Mouse (Mus musculus) heart, postnatal 10 days (tissue): ENCODE data around the gene Pitpnm2. TPM values are rescaled to one million over a fixed set of nuclear protein-coding genes. Genes with fewer than 3 reads are reported as not detected.

Experiments
- DNase-seq, 2 experiments: peaks; one replicate each; pipeline ENCODE4 v3.0.0; 2021
- intact Hi-C: fragments of 180-260 bp; cut with DNase I; formaldehyde crosslinking; loops from one replicate; pipeline ENCODE4 v1.15.1; 2025
- total RNA-seq, 2 experiments: library from RNA; stranded (reverse); gene quantifications; 2 replicates each; pipeline ENCODE4 v1.2.3; 2021

The Pitpnm2 gene
- total RNA-seq, 2 experiments from 2014 or later, result 54.2 to 58.3 TPM

GRCm38 (mm10) chr5:124103552-124103951, 146.0 kb downstream of the Pitpnm2 start:
- DNase-seq, result no peak
- intact Hi-C loops, result no loop called here

DNA sequence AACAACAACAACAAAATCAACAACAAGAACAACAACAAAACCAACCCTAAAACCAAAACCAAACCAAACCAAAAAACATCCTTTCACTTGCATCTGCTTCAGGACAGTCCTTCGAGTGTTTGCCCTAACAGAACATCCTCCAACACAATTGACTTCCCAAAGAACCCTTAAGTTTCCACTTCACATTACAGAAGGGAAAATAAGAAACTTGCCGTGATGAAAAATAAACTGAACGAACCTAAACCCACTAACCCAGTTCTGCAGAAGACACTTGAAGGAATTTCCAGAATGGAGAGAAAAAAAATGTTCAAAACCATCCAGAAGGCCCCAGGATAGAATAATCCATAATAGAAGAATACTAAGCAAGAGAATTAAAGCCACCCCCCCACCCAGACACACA, 146.5 kb downstream of the Pitpnm2 start:
- intact Hi-C loops, result no loop called here
- DNase-seq, result no peak

DNA sequence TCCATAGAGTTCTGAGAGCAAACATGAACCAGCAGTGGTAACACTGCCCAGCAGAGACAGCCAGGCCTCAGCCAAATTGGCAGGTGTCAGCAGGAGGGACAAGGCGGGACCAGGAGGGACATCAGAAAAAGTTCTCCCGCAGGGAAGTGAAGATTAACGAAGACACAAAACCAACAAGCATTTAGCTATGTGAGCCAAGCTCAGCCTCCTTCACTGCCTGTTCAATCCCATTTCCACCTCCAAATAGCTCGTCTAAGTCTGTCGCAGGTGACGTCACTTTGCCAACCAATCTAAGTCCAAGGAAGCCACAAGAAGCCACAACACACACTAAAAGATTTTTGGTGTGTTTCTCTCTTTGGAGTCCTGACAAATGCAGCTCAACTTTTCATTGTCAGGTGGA, 147.2 kb downstream of the Pitpnm2 start:
- intact Hi-C loops, result no loop called here
- no peak for DNase-seq

DNA sequence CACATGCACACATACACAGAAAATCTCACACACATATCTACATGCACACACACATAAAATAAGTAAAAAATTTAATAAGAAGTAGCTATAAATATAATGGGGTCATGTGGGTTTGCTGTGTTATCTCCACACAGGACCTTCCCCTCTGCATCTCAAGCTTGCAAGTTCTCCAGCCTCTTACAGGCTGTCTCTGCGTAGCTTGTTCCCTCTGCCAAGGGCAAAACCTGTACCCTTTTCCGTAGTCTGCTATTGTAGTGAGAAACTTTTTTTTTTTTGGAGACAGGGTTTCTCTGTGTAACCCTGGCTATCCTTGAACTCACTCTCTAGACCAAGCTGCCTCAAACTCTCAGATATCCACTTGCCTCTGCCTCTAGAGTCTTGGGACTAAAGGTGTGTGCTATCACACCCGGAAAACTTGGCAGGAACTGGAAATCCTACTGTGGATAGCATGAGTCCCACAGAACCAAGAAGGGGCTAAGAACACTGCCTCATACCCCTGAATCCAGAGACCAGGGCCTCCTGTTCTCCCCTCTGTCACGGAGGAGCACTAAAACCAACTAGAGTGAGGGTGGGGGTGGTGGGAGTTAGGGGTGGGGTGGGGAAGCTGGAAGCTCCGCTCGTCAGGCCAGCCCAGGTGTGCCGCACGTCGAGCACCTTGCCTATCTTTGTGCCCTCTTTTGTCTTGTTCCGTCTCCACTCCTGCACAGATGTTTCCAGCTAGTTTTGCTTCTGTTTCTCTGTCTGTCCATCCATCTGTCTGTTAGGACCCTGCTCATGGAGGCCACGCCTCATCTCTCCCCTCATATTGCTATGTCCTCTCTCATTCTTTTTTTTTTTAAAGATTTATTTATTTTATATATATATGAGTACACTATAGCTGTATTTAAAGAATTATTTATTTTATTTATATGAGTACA, 149.2 kb downstream of the Pitpnm2 start:
- no peak for DNase-seq
- intact Hi-C loops, result no loop called here

DNA sequence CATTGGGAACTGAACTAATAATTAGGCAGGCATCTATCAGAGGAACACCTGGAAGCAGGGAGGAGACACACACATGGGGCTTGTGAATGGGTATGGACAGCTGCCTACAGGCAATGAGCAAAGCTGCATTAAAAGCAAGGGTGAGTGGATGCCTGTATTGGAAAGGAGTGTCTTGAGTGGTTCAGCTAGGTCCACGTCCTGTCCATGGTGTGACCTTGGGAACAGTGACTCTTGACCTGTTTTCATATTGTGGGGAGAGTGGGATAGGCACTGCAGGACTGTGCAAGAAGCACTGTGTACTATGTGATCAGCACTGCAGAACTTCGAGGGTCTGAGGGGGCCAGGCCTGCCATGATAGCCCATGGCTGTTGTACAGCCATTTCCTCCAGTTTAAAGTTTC, 150.6 kb downstream of the Pitpnm2 start:
- intact Hi-C loops, result no loop called here
- no peak for DNase-seq

GRCm38 (mm10) chr5:124095596-124096232, 153.8 kb downstream of the Pitpnm2 start, which contains the start of gene Abcb9:
Gene Abcb9 (minus strand): TSS chr5:124095798.
- DNase-seq, result peak; percentile 95 to 97
- intact Hi-C loops, result no loop called here

DNA sequence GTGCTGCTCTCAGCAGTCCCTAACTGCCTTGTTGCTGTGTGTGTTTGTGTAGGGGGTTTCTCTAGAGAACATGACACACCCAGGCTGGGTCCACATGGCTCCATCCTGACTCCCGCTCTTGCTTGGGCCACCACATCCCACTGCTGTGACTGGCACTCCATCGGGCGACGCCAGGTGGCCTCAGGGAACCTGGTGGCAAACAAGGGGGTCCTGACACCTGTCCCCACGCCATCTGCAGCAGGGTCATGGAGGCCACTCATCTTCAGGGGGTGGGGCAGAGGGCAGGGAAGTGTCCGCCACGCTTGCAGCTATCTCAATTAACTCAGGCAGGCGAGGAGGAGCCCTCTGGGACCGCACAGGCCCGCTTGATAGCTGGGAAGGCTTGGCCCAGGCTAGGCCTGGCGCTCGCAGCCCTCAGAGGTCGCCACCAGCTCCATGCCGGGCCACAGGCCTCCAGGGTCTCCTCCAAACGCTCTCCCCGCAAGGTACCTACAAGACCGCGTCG, 154.4 kb downstream of the Pitpnm2 start:
- intact Hi-C loops, result no loop called here
- no peak for DNase-seq

- intact Hi-C loops, result no loop called here
- no peak for DNase-seq
These were observed 155.5 kb downstream of the Pitpnm2 start for GRCm38 (mm10) chr5:124093852-124094604.

GRCm38 (mm10) chr5:124093120-124093794, 156.3 kb downstream of the Pitpnm2 start:
- DNase-seq, result peak; percentile 81 to 85
- intact Hi-C loops, result no loop called here

GRCm38 (mm10) chr5:124091951-124092406, 157.6 kb downstream of the Pitpnm2 start:
- no peak for DNase-seq
- intact Hi-C loops, result no loop called here

DNA sequence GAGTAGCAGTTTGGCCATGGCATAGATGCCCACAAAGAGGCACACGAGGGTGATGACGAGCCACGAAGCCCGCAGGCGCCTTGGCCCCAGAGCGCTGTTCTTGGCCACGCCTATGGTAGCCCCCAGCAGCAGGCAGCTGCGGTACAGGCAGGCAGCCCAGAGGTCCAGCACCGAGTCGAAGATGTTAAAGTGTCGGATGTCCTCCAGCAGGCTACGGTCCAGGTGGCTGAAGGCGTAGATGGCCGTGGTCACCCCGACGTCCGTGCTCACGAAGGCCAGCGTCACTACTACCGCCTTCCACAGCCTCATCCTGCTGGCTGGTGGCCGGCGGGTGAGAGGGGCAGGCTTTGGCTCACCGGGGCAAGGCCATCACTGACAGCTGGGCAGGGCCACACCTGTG, 159.7 kb downstream of the Pitpnm2 start:
- intact Hi-C loops, result loop anchor here (5.0 to 10.0 kb wide), 2 partner anchors 158 to 265 kb away; partner anchors contain the start of gene Ccdc62
- DNase-seq, result no peak

- DNase-seq, result no peak
- intact Hi-C loops, result loop anchor here (5.0 to 10.0 kb wide), 2 partner anchors 155 to 262 kb away; partner anchors contain the start of gene Ccdc62
These were observed 162.7 kb downstream of the Pitpnm2 start for GRCm38 (mm10) chr5:124086876-124087275.

- intact Hi-C loops, result loop anchor here (1.0 to 10.0 kb wide), 3 partner anchors 138 to 261 kb away; partner anchors contain the start of gene Ccdc62
These were observed 164.0 kb downstream of the Pitpnm2 start for GRCm38 (mm10) chr5:124085513-124085912.

GRCm38 (mm10) chr5:124084588-124085173, 164.9 kb downstream of the Pitpnm2 start:
- intact Hi-C loops, result loop anchor here (1.0 to 10.0 kb wide), 4 partner anchors 83 to 260 kb away; partner anchors contain the start of gene Ccdc62
- peak; percentile 89 to 94 for DNase-seq

More at GRCm38 (mm10) chr5:124085513-124085912, 164.0 kb downstream of the Pitpnm2 start:
- no peak for DNase-seq

GRCm38 (mm10) chr5:124083850-124084587, 165.5 kb downstream of the Pitpnm2 start:
- intact Hi-C loops, result loop anchor here (1.0 to 10.0 kb wide), 2 partner anchors 83 to 259 kb away; no protein-coding TSS in a partner anchor
- no peak for DNase-seq

GRCm38 (mm10) chr5:124082941-124083688, 166.4 kb downstream of the Pitpnm2 start:
- no peak for DNase-seq
- intact Hi-C loops, result loop anchor here (10.0 kb wide), 1 partner anchor 258 kb away; no protein-coding TSS in a partner anchor

DNA sequence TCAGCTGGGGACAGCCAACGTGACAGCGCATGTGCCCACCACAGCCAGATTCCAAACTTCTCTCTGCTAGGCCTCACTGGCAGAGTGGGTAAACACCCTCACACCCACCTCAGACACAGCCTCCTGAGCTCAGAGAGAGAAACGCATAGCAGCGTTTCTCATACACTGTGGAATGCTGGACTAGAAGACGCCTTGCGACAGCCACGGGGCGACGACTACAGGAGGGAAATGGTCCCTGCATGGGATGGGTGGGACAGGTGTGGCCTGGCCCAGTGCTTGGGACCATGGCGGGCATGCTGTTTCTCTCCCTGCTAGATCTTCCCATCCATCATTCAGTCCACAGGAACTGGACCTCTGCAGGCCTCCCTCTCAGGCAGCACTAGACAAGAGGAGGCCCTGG, 167.1 kb downstream of the Pitpnm2 start:
- intact Hi-C loops, result loop anchor here (10.0 kb wide), 1 partner anchor 258 kb away; no protein-coding TSS in a partner anchor
- DNase-seq, result no peak

GRCm38 (mm10) chr5:124079880-124080279, 169.7 kb downstream of the Pitpnm2 start:
- no peak for DNase-seq

More at GRCm38 (mm10) chr5:124079880-124080279, 169.7 kb downstream of the Pitpnm2 start:
- intact Hi-C loops, result loop anchor here (5.0 to 10.0 kb wide), 2 partner anchors 38 to 255 kb away; no protein-coding TSS in a partner anchor
